Mouse (Mus musculus) adrenal gland, postnatal 36 days (tissue): ENCODE results near the gene Crlf3. TPM values are rescaled to one million over a fixed set of nuclear protein-coding genes. Genes with fewer than 3 reads are reported as not detected.
"Not testable (repeated sequence)": the region's sequence is repeated elsewhere in the genome, so short reads cannot be mapped to it uniquely, and the experiment has no call there.

Source experiments
- DNase-seq, 2 experiments: peaks; one replicate each; pipeline ENCODE4 v3.0.0; 2021; ENCODE audit warnings: mixed read lengths in 1 of 2
- total RNA-seq, 2 experiments: library from RNA; stranded (reverse); gene quantifications; 2 replicates each; pipeline ENCODE4 v1.2.3; 2021

Gene Crlf3
- total RNA-seq, 2 experiments from 2014 or later = 15.6 to 15.8 TPM

DNA sequence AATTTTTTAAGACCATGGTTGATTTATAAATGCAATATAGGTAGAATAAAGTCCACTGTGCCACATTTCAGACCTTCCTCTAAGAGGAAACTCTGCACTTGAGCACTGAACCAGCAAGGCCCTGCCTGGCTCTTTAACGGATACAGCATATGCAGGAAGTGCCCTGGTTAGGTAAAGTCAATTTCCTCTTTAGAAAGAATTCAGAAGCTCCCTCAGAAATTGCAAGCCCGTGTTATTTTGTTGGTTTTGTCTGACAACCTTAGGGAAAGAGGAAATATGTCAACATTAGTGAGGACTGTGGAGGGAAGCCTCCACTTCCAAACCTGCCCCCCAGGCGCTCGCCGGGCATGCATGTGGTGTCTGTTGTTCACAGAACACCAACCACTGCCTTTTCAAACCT is 13.2 kb downstream of the Crlf3 start:
- DNase-seq = no peak

GRCm38 (mm10) chr11:80066373-80066772 is 14.4 kb downstream of the Crlf3 start:
- DNase-seq = peak in 1 of 2 experiments; percentile 17

- DNase-seq = peak in 1 of 2 experiments; percentile 9
Measured at GRCm38 (mm10) chr11:80062159-80062558, 18.6 kb downstream of the Crlf3 start.

- DNase-seq = no peak
Measured at GRCm38 (mm10) chr11:80056141-80056540, 24.6 kb downstream of the Crlf3 start.

DNA sequence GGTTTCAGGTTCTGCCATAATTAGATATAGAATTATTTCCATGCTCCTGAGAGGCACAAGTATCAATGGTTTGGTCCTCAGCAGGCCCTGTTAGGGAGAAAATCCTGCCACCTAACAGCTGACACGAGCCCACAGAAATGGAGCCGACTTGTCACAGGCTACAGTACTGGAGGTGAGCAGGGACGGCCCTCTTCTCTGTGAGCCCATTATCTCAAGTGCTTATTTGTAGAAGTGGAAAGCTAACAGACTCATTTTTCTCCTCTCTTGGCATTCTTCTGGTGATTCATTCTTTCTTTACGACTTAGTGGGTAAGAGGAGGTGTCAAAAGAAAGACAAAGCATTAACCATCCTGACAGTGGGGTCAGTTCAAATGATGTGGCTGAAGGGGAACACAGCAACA is 26.1 kb downstream of the Crlf3 start:
- DNase-seq = no peak

- no peak for DNase-seq
Measured at GRCm38 (mm10) chr11:80053171-80053570, 27.6 kb downstream of the Crlf3 start.

GRCm38 (mm10) chr11:80052456-80052855 is 28.3 kb downstream of the Crlf3 start:
- DNase-seq = no peak

DNA sequence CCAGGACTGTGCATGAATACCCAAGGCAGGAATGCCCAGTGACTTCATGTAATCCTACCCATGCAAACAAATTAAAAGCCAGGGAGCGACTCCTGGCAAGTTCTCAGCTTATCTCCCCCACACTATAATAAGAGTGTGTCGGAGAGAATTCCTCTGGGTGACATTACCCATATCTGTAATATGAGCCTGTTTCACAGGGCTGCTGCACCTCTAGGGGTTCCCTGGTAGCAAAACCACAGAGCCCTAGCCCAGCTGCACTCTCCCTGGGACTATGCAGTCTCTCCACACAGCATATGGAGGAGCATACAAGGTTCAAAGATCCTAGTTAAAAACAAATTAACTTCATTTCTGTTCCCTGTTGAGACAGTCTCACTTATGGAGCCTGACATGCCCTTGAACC is 30.7 kb downstream of the Crlf3 start:
- DNase-seq = no peak

DNA sequence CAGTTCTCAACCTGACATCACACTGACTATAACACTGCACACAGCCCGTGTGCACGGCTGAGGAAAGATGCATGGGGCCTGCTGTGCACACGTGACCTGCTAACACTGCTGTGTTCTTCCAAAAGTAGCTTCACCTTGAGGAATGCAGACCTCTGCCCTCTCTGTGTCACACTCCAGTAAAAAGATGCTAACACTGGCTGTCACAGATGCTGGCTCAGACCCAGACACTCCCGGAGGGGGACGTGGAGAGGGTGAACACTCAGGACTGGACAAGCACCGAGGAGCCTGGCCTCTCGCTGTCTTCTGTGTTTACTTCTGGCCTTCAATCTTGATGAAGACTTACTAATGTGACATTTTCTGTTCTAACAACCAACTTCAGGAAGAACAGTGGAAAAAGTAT is 33.9 kb downstream of the Crlf3 start:
- DNase-seq = no peak

DNA sequence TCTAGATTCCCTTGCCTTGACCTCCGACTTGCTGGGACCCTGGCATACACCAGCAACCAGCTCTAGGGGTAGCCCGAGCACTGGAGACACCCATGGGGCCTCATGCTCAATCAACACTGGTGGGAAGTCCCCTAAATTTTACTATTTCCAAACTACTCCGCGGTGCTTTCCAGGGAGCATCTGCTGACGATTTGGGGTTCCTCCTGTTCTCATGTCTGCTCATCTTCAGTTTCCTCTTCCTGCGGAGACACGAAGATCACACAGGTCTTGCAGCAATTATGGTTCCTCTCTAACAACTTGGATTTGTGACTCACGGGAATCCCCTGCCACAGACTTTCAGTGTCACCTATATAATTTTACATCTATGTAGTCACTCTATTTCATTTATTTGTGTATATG is 37.4 kb downstream of the Crlf3 start:
- no peak for DNase-seq

- DNase-seq = peak; percentile 59 to 64
Measured at GRCm38 (mm10) chr11:80042615-80043418, 38.0 kb downstream of the Crlf3 start.

GRCm38 (mm10) chr11:80037495-80037894 is 43.3 kb downstream of the Crlf3 start:
- DNase-seq = no peak

GRCm38 (mm10) chr11:80021306-80021705 is 59.5 kb downstream of the Crlf3 start:
- no peak for DNase-seq

DNA sequence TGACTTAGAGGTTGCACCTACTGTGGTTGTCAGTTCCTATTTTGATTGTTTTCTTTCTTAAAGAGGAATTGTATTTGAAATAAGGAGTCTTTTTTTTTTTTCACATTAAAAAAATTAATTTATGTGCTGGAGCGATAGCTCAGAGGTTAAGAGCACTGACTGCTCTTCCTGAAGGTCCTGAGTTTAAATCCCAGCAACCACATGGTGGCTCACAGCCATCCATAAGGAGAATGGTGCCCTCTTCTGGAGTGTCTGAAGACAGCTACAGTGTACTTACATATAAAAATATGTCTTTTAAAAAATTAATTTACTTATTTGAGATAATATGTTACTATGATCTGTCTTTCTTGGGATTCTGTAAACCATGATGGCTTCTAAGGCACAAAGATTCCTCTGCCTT is 61.0 kb downstream of the Crlf3 start:
- no peak for DNase-seq

DNA sequence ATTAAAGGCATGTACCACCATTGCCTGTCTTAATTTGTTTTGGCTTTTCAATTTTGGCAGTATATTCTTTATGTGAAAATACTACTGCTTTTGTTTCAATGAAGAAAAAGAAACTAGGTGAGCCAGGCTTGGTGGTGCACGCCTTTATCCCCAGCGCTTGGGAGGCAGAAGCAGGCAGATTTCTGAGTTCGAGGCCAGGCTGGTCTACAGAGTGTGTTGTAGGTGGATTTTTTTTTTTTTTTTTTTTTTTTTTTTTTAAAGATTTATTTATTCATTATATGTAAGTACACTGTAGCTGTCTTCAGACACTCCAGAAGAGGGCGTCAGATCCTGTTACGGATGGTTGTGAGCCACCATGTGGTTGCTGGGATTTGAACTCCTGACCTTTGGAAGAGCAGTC is 64.3 kb downstream of the Crlf3 start:
- not testable (repeated sequence) for DNase-seq

Other genes starting within 250 kb of the Crlf3 start
- gene Utp6, start 118.6 kb downstream of the Crlf3 start, total RNA-seq = 10 to 100 TPM; 39.8 to 41.7 TPM
- 10 to 100 TPM; 44.1 to 56.8 TPM for gene Suz12, start 87.9 kb downstream of the Crlf3 start, total RNA-seq
- 1 to 10 TPM; 2.2 to 2.3 TPM for gene Atad5, start 8.4 kb upstream of the Crlf3 start, total RNA-seq
- gene Tefm, start 61.2 kb upstream of the Crlf3 start, total RNA-seq = 10 to 100 TPM; 11.0 to 19.0 TPM
- gene Adap2, start 73.1 kb upstream of the Crlf3 start, total RNA-seq = 10 to 100 TPM in 1 of 2 experiments, 1 to 10 TPM in 1; 9.6 to 10.3 TPM
- gene Rnf135, start 102.9 kb upstream of the Crlf3 start, total RNA-seq = 10 to 100 TPM in 1 of 2 experiments, 1 to 10 TPM in 1; 6.9 to 13.3 TPM
- gene Rhot1, start 128.0 kb upstream of the Crlf3 start, total RNA-seq = 10 to 100 TPM; 68.9 to 86.2 TPM
- 1 to 10 TPM; 3.0 to 3.3 TPM for gene Rhbdl3, start 219.9 kb upstream of the Crlf3 start, total RNA-seq